Mouse (Mus musculus) neural tube, embryonic 15.5 days (tissue): ENCODE results near the gene Bcas3. TPM values are rescaled to one million over a fixed set of nuclear protein-coding genes. Genes with fewer than 3 reads are reported as not detected.

Experiments
- ATAC-seq: fragments of 200-750 bp; cut with Nextera tagmentation; 2 replicates; pipeline ENCODE4 v1.8.0; 2017; ENCODE audit warnings: mild to moderate bottlenecking, moderate TSS enrichment, moderate library complexity; ENCODE audit not compliant: low FRiP score
- H3K27ac ChIP-seq: fragments of 300-500 bp; sonication (generic); replicated peaks from 2 replicates; pipeline ENCODE4 v1.5.1; 2015; ENCODE audit warnings: mild to moderate bottlenecking, inconsistent platforms
- H3K27me3 ChIP-seq: fragments of 300-500 bp; sonication (generic); replicated peaks from 2 replicates; pipeline ENCODE4 v1.6.1; 2015; ENCODE audit warnings: inconsistent platforms
- H3K36me3 ChIP-seq: fragments of 300-500 bp; sonication (generic); 2 replicates; pipeline ENCODE4 v1.6.1; 2015; ENCODE audit warnings: inconsistent platforms
- H3K4me1 ChIP-seq: fragments of 300-500 bp; sonication (generic); 2 replicates; pipeline ENCODE4 v1.6.1; 2015; ENCODE audit warnings: inconsistent platforms
- H3K4me2 ChIP-seq: fragments of 300-500 bp; sonication (generic); 2 replicates; pipeline ENCODE4 v1.6.1; 2015; ENCODE audit warnings: inconsistent platforms, mild to moderate bottlenecking, moderate library complexity
- H3K4me3 ChIP-seq: fragments of 300-500 bp; sonication (generic); replicated peaks from 2 replicates; pipeline ENCODE4 v1.5.1; 2015; ENCODE audit warnings: mild to moderate bottlenecking, inconsistent platforms
- H3K9ac ChIP-seq: fragments of 300-500 bp; sonication (generic); replicated peaks from 2 replicates; pipeline ENCODE4 v1.6.1; 2015; ENCODE audit warnings: mild to moderate bottlenecking, inconsistent platforms
- H3K9me3 ChIP-seq: fragments of 300-500 bp; sonication (generic); replicated peaks from 2 replicates; pipeline ENCODE4 v1.6.1; 2016; ENCODE audit warnings: inconsistent platforms
- WGBS: fragments of 180-500 bp; shearing (Covaris S2); methylation state at CpG from one replicate; pipeline ENCODE4 v1.1.7; 2015; ENCODE audit warnings: mixed read lengths; 5-methylcytosine and 5-hydroxymethylcytosine counted together
- polyA plus RNA-seq: library from polyadenylated mRNA; unstranded; fragments of >200 nt; fragmentation: Nextera tagmentation; extraction: Ambion mirVana; gene quantifications from 2 replicates; pipeline ENCODE4 v1.2.1, GENCODE M21; 2015

Bcas3 gene
- polyA plus RNA-seq, 1 experiment from 2014 or later, result 31.6 TPM

DNA sequence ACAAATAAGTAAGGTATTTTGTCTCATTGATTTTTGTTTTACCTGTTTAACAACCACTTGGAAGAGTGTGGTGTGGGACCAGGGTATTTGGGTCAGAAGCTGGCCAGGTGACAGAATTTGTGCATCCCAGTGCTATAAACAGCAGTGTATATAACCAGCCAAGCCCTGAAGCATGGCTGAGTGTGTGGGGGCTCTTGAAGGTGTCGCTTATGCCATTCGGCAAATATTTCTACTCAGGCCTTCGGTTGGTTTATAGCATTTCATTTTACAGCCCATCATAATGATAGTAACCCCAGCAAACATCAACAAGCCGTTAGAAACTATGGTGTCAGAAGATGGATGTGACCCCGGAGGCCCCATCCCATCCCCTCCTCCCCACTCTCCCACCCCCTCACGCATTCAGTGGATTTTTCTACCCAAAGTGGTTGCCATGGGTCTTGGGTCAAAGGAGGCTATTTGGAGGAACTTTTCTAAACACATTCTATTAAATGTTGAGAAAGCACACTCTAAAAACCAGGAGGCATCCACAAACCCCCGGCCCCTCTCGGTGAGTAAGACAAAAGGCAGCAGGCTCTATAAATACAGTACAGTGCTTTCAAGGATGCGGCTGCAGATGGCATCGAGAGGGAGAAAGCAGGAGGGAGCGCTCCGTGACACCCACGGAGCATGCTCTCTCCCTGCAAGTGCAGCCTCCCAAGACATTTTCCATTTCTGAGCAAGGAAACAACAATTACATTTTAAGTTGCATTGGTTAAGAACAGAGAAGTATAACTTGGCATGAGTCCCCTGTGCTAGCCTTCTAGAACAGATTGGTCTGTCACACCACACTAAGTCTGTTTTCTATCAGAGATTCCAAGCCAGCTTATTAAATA, 401.9 kb downstream of the Bcas3 start:
- ATAC-seq, result no peak
- 24% methylated on average over 13 of the region's 13 CpGs for WGBS
- H3K9me3 ChIP-seq, result no peaks in the 10 kb centered on the region
- H3K4me1 ChIP-seq, result peaks cover 9% of the 10 kb centered on the region
- no peak overlapping the region for H3K27ac ChIP-seq
- H3K4me3 ChIP-seq, result no peak overlapping the region
- H3K27me3 ChIP-seq, result no peaks in the 10 kb centered on the region
- H3K9ac ChIP-seq, result no peak overlapping the region
- no peak overlapping the region for H3K4me2 ChIP-seq
- H3K36me3 ChIP-seq, result no peaks in the 10 kb centered on the region

DNA sequence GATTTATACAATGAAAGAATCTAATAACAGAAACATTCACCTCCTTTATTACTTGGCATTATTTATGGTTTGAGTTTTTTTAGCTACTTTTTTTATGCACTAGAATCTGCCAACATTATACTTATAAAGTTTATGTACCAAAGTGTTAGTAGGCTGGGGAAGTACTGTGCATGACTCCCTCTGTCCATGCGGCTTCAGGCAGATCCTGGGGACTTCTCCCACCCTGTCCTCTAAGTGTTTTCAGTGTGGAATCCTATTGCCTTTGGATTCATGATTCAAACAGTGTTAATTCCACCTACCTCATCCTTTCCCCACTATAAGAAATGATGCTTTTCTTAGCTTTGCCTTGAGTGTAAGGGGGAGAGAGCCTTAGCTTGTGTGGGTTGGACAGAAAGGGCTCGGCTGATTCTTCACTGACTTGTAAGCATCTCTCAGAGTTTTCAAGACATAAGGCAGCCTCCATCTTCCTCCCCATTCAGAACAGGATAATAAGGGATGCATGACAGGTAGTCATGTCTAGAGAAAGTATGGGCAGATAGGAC, 402.6 kb downstream of the Bcas3 start:
- H3K27me3 ChIP-seq, result no peaks in the 10 kb centered on the region
- H3K36me3 ChIP-seq, result no peaks in the 10 kb centered on the region
- H3K4me3 ChIP-seq, result no peak overlapping the region
- no peak overlapping the region for H3K27ac ChIP-seq
- WGBS, result 77% methylated on average over 2 of the region's 2 CpGs
- H3K4me2 ChIP-seq, result no peak overlapping the region
- H3K4me1 ChIP-seq, result peaks cover 16% of the 10 kb centered on the region
- ATAC-seq, result no peak
- no peaks in the 10 kb centered on the region for H3K9me3 ChIP-seq
- H3K9ac ChIP-seq, result no peak overlapping the region

DNA sequence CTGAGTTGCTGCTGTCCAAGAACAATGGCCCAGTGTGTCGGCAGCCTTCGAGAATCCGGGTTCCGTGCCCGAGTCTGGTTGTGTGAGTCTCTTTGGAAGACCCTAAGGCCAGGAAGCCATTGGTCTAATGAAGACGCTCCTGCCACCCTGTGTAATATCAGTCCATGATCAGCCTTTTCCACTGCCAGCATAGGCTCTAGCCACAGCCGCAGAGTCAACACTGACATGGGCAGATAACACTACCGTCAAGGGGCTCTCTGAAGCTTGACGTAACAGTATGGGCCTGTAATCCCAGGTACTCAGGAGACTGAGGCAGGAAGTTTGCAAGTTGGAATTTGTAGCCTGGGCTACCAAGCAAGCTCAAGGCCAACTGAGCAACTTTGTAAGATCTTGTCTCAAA, 405.9 kb downstream of the Bcas3 start:
- no peak overlapping the region for H3K27ac ChIP-seq
- ATAC-seq, result no peak
- no peak overlapping the region for H3K9ac ChIP-seq

DNA sequence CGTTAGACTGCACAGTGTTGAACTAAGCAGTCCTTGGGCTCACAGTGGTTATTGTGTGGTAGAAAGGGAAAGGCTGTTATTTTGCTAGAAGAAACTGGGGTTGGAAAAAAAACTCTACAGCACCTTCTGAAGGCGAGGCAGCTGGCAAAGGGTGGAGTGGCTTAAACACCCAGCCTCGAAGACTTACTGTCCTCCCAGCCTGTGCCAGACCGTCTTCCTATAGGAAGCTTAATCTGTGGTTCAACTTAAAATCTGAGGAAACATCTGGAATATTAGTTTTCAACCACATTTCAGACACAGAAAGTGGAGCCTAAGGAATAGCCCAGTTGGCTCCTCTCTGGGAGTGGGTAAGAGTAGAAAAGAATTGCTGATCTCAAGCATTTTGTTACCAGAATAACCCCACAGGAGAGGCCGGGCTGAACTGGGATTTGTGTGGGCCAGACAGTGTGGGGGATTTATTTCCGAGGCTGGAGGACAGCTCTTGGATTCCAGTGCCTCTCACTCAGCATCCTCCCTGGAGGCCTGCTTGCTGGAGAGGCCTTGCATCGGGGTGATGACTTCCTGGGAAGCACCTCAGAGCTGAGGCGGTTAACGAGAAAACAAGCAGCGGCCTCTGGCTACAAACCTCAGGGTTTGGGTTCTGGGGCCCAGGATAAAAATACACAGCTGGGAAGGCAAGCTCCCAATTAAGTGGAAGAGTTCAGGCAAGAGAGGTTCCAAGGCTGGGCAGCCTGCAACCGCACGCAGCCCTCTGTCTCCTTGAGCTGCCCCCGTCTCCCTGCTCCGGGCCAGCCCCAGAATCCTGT, 406.9 kb downstream of the Bcas3 start:
- 53% methylated on average over 14 of the region's 14 CpGs for WGBS
- Histone ChIP-seq H3K9me3 (no peaks in the 10 kb centered on the region), H3K27ac (peak overlapping the region; percentile 54; the same call in 1 of the 2 replicates), H3K27me3 (0 out of 2 replicates have a peak, but pooled peaks cover 9% of the 10 kb centered on the region), H3K4me1 (peaks cover 25% of the 10 kb centered on the region), H3K9ac (0 out of 2 replicates have a peak overlapping the region, but pooled peaks have one; percentile 7), H3K4me2 (no peak overlapping the region), H3K4me3 (no peak overlapping the region), H3K36me3 (no peaks in the 10 kb centered on the region)
- ATAC-seq, result no peak

More for the DNA sequence above, 405.9 kb downstream of the Bcas3 start:
- Histone ChIP-seq H3K36me3 (no peaks in the 10 kb centered on the region), H3K4me3 (no peak overlapping the region), H3K4me1 (peaks cover 29% of the 10 kb centered on the region), H3K4me2 (no peak overlapping the region), H3K27me3 (0 out of 2 replicates have a peak, but pooled peaks cover 5% of the 10 kb centered on the region), H3K9me3 (no peaks in the 10 kb centered on the region)
- 85% methylated on average over 9 of the region's 9 CpGs for WGBS

DNA sequence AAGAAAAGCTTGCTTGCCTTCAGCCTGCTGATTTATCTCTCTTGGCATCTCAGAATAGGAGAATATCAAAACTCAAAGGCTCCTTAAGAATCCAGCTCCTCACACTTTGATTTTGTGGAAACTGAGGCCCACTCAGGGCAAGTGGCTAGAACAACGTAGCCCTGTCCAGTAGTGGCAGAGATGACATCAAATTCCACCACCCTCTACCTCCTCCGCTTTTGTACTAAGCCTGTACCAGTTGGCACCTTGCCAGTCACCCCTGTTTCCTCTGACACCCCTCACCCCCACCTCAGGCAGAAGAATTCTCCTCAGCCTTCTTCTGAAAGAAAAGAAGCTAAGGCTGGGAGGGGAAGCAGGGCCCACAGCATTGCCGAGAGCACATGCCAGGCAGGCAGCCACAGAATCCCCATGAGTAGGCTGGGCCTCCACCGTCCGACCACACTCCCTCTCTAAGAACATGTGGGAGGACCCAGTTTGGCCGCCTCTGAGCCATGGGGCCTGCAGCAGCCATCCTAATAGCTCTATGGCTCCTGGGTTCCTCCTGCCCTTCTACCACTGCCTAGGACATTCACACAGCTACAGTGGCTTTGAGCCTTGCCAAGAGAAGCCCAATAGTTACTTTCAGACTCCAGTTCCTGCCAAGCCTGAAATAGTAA, 407.6 kb downstream of the Bcas3 start:
- Histone ChIP-seq H3K36me3 (no peaks in the 10 kb centered on the region), H3K4me2 (no peak overlapping the region), H3K27ac (peak overlapping the region; percentile 54), H3K9ac (0 out of 2 replicates have a peak overlapping the region, but pooled peaks have one; percentile 7), H3K9me3 (no peaks in the 10 kb centered on the region), H3K4me1 (peaks cover 21% of the 10 kb centered on the region), H3K4me3 (no peak overlapping the region), H3K27me3 (peaks cover 10% of the 10 kb centered on the region; the same call in 1 of the 2 replicates)
- peak; percentile 70 for ATAC-seq
- WGBS, result 25% methylated on average over 6 of the region's 6 CpGs

DNA sequence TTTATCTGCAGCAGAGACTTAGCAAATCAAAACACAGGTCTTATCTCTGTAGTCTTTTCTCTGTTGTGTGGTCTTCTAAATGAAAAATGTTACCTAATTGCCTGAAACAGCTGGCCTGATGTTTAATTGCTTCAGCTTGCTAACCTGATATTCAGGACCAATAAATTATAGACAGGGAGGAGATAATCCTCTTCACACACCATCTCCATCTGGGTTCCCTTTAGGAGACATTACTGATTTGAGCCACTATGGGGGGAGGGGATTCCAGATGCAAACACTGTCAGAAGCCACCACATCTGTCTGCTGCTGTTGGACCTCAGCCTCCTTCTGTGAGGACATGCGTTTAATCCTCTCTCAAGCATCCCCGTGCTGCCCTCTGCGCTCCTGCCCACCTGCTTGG, 408.2 kb downstream of the Bcas3 start:
- Histone ChIP-seq H3K36me3 (no peaks in the 10 kb centered on the region), H3K9me3 (no peaks in the 10 kb centered on the region), H3K4me1 (peaks cover 24% of the 10 kb centered on the region), H3K27ac (no peak overlapping the region), H3K27me3 (peaks cover 14% of the 10 kb centered on the region; the same call in 1 of the 2 replicates), H3K4me2 (no peak overlapping the region), H3K9ac (no peak overlapping the region), H3K4me3 (no peak overlapping the region)
- ATAC-seq, result no peak
- 63% methylated on average over 3 of the region's 3 CpGs for WGBS

DNA sequence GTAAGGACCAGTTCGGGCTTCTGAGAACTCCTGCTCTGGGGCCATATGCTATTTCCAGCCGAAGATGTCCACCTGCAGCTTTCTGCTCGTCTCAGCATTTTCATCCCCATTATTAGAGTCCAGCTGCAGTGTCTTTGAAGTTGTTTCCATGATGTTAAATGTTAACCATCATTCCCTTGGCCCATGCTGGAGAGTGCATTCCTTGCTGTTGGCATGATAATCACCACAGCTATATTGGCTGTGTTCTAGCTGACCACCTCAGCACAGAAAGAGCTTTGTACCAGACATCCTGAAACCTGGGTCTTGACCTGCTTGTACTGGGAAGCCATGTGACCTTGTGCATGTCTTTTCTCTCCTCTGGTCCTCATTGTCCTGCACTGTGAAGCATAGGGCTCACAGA, 410.7 kb downstream of the Bcas3 start:
- WGBS, result 84% methylated on average over 3 of the region's 3 CpGs
- Histone ChIP-seq H3K27me3 (peaks cover 23% of the 10 kb centered on the region), H3K36me3 (no peaks in the 10 kb centered on the region), H3K9ac (no peak overlapping the region), H3K4me3 (no peak overlapping the region), H3K4me2 (no peak overlapping the region), H3K9me3 (no peaks in the 10 kb centered on the region), H3K27ac (no peak overlapping the region), H3K4me1 (peaks cover 29% of the 10 kb centered on the region)
- ATAC-seq, result no peak

DNA sequence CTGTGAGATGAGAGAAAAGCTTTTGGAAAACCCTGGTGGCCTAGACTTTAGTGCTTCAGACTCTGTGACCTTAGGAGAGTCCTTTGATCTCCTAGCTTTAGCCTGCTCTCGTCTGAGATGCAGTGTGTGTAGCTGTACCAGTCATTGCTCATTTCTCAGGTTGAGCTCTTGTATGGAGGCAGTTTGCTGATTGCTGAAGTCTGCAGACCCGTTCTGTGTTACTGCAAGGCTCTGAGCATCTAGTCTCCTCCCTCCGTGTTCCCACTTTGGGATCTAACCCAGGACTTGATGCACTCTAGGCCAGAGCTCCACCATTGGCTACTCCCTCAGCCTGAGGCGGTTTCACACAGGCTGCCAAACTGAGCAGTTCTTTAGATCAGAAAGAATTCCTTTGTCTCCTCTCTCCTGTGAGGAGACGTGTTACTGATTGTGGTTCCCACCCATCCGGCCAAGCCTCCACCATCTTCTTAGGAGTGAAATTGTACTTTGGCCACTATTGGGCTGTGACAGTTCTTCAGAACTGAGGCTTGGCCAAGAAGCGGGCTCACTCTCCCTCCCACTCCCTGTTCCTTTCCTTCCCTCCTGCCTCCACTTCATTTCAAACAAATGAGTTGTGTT, 413.2 kb downstream of the Bcas3 start:
- no peaks in the 10 kb centered on the region for H3K36me3 ChIP-seq
- no peaks in the 10 kb centered on the region for H3K9me3 ChIP-seq
- H3K9ac ChIP-seq, result no peak overlapping the region
- H3K4me2 ChIP-seq, result no peak overlapping the region
- H3K27ac ChIP-seq, result no peak overlapping the region
- peaks cover 27% of the 10 kb centered on the region for H3K27me3 ChIP-seq
- no peak for ATAC-seq
- 22% methylated on average over 7 of the region's 7 CpGs for WGBS
- no peak overlapping the region for H3K4me3 ChIP-seq
- peaks cover 16% of the 10 kb centered on the region for H3K4me1 ChIP-seq

DNA sequence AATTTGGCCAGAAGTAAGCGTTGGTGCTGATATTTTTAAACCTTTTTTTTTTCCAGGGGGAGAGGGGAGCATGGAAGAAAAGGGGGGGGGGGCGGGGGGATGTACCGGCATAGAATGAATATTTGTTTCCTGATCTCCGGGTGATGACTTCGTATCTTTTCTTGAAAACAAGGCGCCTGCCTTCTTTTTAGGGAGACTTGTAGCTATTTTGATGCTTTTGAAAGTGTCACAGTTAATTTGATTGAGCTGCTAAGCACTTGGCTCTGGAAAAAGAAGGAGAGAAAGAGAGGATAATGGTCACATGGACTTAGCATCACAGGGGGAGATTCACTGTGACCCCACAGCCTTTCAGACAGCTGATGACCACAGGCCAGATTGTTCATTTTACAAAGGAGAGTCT, 413.8 kb downstream of the Bcas3 start:
- H3K4me1 ChIP-seq, result peaks cover 10% of the 10 kb centered on the region
- no peak overlapping the region for H3K27ac ChIP-seq
- 27% methylated on average over 6 of the region's 6 CpGs for WGBS
- H3K36me3 ChIP-seq, result no peaks in the 10 kb centered on the region
- H3K27me3 ChIP-seq, result peaks cover 27% of the 10 kb centered on the region
- H3K4me2 ChIP-seq, result no peak overlapping the region
- ATAC-seq, result no peak
- H3K9ac ChIP-seq, result no peak overlapping the region
- no peak overlapping the region for H3K4me3 ChIP-seq
- no peaks in the 10 kb centered on the region for H3K9me3 ChIP-seq

DNA sequence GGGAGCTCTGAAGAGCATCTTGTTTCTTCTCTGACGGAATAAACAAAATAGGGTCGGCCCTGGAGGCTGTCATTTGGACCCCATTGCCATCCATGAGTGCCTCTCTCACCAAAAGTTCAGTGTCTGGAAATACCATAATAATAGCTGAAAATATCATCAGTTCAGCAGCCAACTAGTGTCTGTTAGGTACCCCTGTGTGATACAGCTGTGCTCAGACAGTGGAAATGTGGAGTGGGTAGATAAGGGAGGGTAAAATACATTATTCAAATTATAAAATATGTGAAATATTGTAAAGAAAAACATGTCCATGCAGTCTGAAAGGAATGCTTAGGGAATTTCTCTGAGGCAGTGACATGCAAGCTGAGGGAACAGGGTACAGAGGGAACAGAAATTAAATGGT, 416.8 kb downstream of the Bcas3 start:
- Histone ChIP-seq H3K9me3 (no peaks in the 10 kb centered on the region), H3K27ac (no peak overlapping the region), H3K9ac (no peak overlapping the region), H3K4me3 (no peak overlapping the region), H3K4me2 (no peak overlapping the region), H3K4me1 (peaks cover 11% of the 10 kb centered on the region), H3K27me3 (peaks cover 24% of the 10 kb centered on the region), H3K36me3 (no peaks in the 10 kb centered on the region)
- ATAC-seq, result no peak
- 75% methylated on average over 2 of the region's 2 CpGs for WGBS

DNA sequence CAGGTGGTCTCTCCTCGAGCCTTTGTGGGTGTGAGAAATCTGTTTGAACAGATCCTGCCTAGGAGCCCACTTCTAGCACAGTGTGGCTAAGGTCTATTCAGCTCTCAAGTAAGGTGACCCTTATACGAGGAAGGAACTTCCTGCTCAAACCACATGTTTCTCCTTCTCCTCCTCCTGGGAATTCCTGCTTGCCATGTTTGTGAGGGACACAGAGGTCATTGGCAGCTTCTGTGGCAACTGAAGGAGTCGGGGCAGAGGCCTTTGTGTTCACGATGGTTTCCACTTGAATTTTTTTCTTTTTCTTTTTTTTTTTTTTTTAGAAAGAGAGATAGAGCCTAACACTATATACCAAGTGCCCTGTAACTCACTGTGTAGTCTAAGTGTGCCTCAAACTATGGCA, 420.4 kb downstream of the Bcas3 start:
- H3K27me3 ChIP-seq, result peaks cover 13% of the 10 kb centered on the region; the same call in 1 of the 2 replicates
- no peaks in the 10 kb centered on the region for H3K9me3 ChIP-seq
- 77% methylated on average over 4 of the region's 4 CpGs for WGBS
- H3K27ac ChIP-seq, result no peak overlapping the region
- no peaks in the 10 kb centered on the region for H3K36me3 ChIP-seq
- H3K4me3 ChIP-seq, result no peak overlapping the region
- peaks cover 14% of the 10 kb centered on the region for H3K4me1 ChIP-seq
- no peak overlapping the region for H3K4me2 ChIP-seq
- ATAC-seq, result no peak
- H3K9ac ChIP-seq, result no peak overlapping the region
